Mouse (Mus musculus) liver, embryonic 11.5 days (tissue): ENCODE measurements around the gene Il13. TPM values are rescaled to one million over a fixed set of nuclear protein-coding genes. Genes with fewer than 3 reads are reported as not detected.
A peak's percentile ranks its signal among the peaks of the same experiment; 100 is the strongest.

ENCODE experiments used
- ATAC-seq: fragments of 200-750 bp; cut with Nextera tagmentation; replicated peaks from 2 replicates; pipeline ENCODE4 v1.8.0; 2017; ENCODE audit warnings: moderate number of reproducible peaks, mild to moderate bottlenecking, moderate TSS enrichment, moderate library complexity; ENCODE audit not compliant: low FRiP score
- DNase-seq: peaks from one replicate; pipeline ENCODE4 v3.0.0-alpha.2; 2017; ENCODE audit warnings: low spot score
- H3K27ac ChIP-seq: fragments of 300-500 bp; sonication (generic); 2 replicates; pipeline ENCODE4 v1.5.1; 2014; ENCODE audit warnings: mild to moderate bottlenecking, low read depth, low read length, control low read depth
- H3K27me3 ChIP-seq: fragments of 300-500 bp; sonication (generic); replicated peaks from 2 replicates; pipeline ENCODE4 v1.6.1; 2014; ENCODE audit warnings: low read length, mixed read lengths; ENCODE audit not compliant: control insufficient read depth, insufficient read depth
- H3K36me3 ChIP-seq: fragments of 300-500 bp; sonication (generic); 2 replicates; pipeline ENCODE4 v1.6.1; 2014; ENCODE audit warnings: mild to moderate bottlenecking, low read length, moderate library complexity, mixed read lengths; ENCODE audit not compliant: control insufficient read depth, insufficient read depth
- H3K4me1 ChIP-seq: fragments of 300-500 bp; sonication (generic); replicated peaks from 2 replicates; pipeline ENCODE4 v1.6.1; 2014; ENCODE audit warnings: low read length, mixed read lengths; ENCODE audit not compliant: control insufficient read depth, insufficient read depth
- H3K4me2 ChIP-seq: fragments of 300-500 bp; sonication (generic); 2 replicates; pipeline ENCODE4 v1.6.1; 2014; ENCODE audit warnings: mild to moderate bottlenecking, control low read depth, moderate library complexity
- H3K4me3 ChIP-seq: fragments of 300-500 bp; sonication (generic); 2 replicates; pipeline ENCODE4 v1.5.1; 2014; ENCODE audit warnings: low read depth, low read length, control low read depth
- H3K9ac ChIP-seq: fragments of 300-500 bp; sonication (generic); 2 replicates; pipeline ENCODE4 v1.6.1; 2014; ENCODE audit warnings: low read depth, low read length, control low read depth
- H3K9me3 ChIP-seq: fragments of 300-500 bp; sonication (generic); 2 replicates; pipeline ENCODE4 v1.6.1; 2016; ENCODE audit warnings: low read length, inconsistent platforms, mixed read lengths; ENCODE audit not compliant: control insufficient read depth
- WGBS: fragments of 180-500 bp; shearing (Covaris S2); extraction: QIAGEN DNeasy Blood & Tissue Kit; methylation state at CpG from one replicate; pipeline ENCODE4 v1.1.7; 2014; 5-methylcytosine and 5-hydroxymethylcytosine counted together
- polyA plus RNA-seq: library from polyadenylated mRNA; unstranded; fragments of >200 nt; fragmentation: Nextera tagmentation; extraction: Ambion mirVana; gene quantifications from 2 replicates; pipeline ENCODE4 v1.2.1, GENCODE M21; 2014

The Il13 gene
- polyA plus RNA-seq, 1 experiment from 2014 or later = not detected

GRCm38 (mm10) chr11:53623573-53623972 is 10.9 kb downstream of the Il13 start:
- DNase-seq (no peak), ATAC-seq (no peak)
- no peaks in the 10 kb centered on the region for H3K27me3 ChIP-seq
- peaks cover 46% of the 10 kb centered on the region for H3K4me1 ChIP-seq
- H3K9ac ChIP-seq = no peak overlapping the region
- WGBS = 73% methylated on average over 9 of the region's 9 CpGs
- H3K4me3 ChIP-seq = no peak overlapping the region
- H3K4me2 ChIP-seq = no peak overlapping the region
- H3K27ac ChIP-seq = no peak overlapping the region
- H3K9me3 ChIP-seq = 0 out of 2 replicates have a peak, but pooled peaks cover 2% of the 10 kb centered on the region
- no peaks in the 10 kb centered on the region for H3K36me3 ChIP-seq

- H3K36me3 ChIP-seq = no peaks in the 10 kb centered on the region
- no peak overlapping the region for H3K4me3 ChIP-seq
- H3K4me2 ChIP-seq = no peak overlapping the region
- 63% methylated on average over 6 of the region's 6 CpGs for WGBS
- H3K27me3 ChIP-seq = no peaks in the 10 kb centered on the region
- peaks cover 51% of the 10 kb centered on the region for H3K4me1 ChIP-seq
- 0 out of 2 replicates have a peak, but pooled peaks cover 2% of the 10 kb centered on the region for H3K9me3 ChIP-seq
- DNase-seq = no peak
- ATAC-seq = no peak
- H3K9ac ChIP-seq = no peak overlapping the region
- H3K27ac ChIP-seq = no peak overlapping the region; the same call in 1 of the 2 replicates
Observed at GRCm38 (mm10) chr11:53622440-53622806, 12.1 kb downstream of the Il13 start.

GRCm38 (mm10) chr11:53621582-53622439 is 12.7 kb downstream of the Il13 start:
- Histone ChIP-seq H3K4me3 (no peak overlapping the region), H3K9me3 (0 out of 2 replicates have a peak, but pooled peaks cover 2% of the 10 kb centered on the region), H3K27me3 (no peaks in the 10 kb centered on the region), H3K4me2 (no peak overlapping the region), H3K4me1 (peaks cover 52% of the 10 kb centered on the region), H3K27ac (no peak overlapping the region), H3K9ac (no peak overlapping the region), H3K36me3 (no peaks in the 10 kb centered on the region)
- ATAC-seq (no peak), DNase-seq (no peak)
- 73% methylated on average over 11 of the region's 11 CpGs for WGBS

- no peak overlapping the region for H3K27ac ChIP-seq
- H3K9me3 ChIP-seq = 0 out of 2 replicates have a peak, but pooled peaks cover 2% of the 10 kb centered on the region
- no peak for ATAC-seq
- no peaks in the 10 kb centered on the region for H3K36me3 ChIP-seq
- H3K4me2 ChIP-seq = no peak overlapping the region
- H3K27me3 ChIP-seq = no peaks in the 10 kb centered on the region
- no peak for DNase-seq
- WGBS = 61% methylated on average over 4 of the region's 4 CpGs
- H3K9ac ChIP-seq = no peak overlapping the region
- H3K4me3 ChIP-seq = no peak overlapping the region
- H3K4me1 ChIP-seq = peaks cover 59% of the 10 kb centered on the region
Observed at GRCm38 (mm10) chr11:53620094-53620493, 14.4 kb downstream of the Il13 start.

- WGBS = 47% methylated on average over 6 of the region's 6 CpGs
- Histone ChIP-seq H3K4me1 (peaks cover 56% of the 10 kb centered on the region), H3K4me2 (no peak overlapping the region), H3K9ac (no peak overlapping the region), H3K36me3 (no peaks in the 10 kb centered on the region), H3K4me3 (no peak overlapping the region), H3K9me3 (0 out of 2 replicates have a peak, but pooled peaks cover 2% of the 10 kb centered on the region), H3K27me3 (no peaks in the 10 kb centered on the region), H3K27ac (no peak overlapping the region; the same call in 1 of the 2 replicates)
- peak; percentile 79 for ATAC-seq
- no peak for DNase-seq
Observed at GRCm38 (mm10) chr11:53619428-53619827, 15.1 kb downstream of the Il13 start.

GRCm38 (mm10) chr11:53618619-53619198 is 15.8 kb downstream of the Il13 start, which contains the start of gene Il4:
TSS of gene Il4 (minus strand) at chr11:53618669.
- DNase-seq = no peak
- Histone ChIP-seq H3K4me1 (peaks cover 58% of the 10 kb centered on the region), H3K27me3 (no peaks in the 10 kb centered on the region), H3K4me2 (peak within 1 kb of the TSS; percentile 54), H3K36me3 (no peaks in the 10 kb centered on the region), H3K4me3 (no peak within 1 kb of the TSS), H3K9me3 (no peaks in the 10 kb centered on the region), H3K9ac (no peak within 1 kb of the TSS), H3K27ac (peak within 1 kb of the TSS; percentile 58; the same call in 1 of the 2 replicates)
- WGBS = 58% methylated on average over 7 of the region's 7 CpGs
- ATAC-seq = no peak

- Histone ChIP-seq H3K27ac (peak overlapping the region; percentile 58; the same call in 1 of the 2 replicates), H3K4me2 (peak overlapping the region; percentile 54), H3K9ac (no peak overlapping the region), H3K9me3 (no peaks in the 10 kb centered on the region), H3K4me1 (peaks cover 58% of the 10 kb centered on the region), H3K27me3 (no peaks in the 10 kb centered on the region), H3K4me3 (no peak overlapping the region), H3K36me3 (no peaks in the 10 kb centered on the region)
- no peak for DNase-seq
- 51% methylated on average over 4 of the region's 4 CpGs for WGBS
- ATAC-seq = no peak
Observed at GRCm38 (mm10) chr11:53617562-53618109, 16.9 kb downstream of the Il13 start.

GRCm38 (mm10) chr11:53616748-53617558 is 17.5 kb downstream of the Il13 start:
- H3K36me3 ChIP-seq = no peaks in the 10 kb centered on the region
- peak overlapping the region; percentile 54 for H3K4me2 ChIP-seq
- no peak for DNase-seq
- H3K9ac ChIP-seq = peak overlapping the region; percentile 40
- no peaks in the 10 kb centered on the region for H3K9me3 ChIP-seq
- H3K27ac ChIP-seq = peak overlapping the region; percentile 58
- 0 out of 2 replicates have a peak, but pooled peaks have one; percentile 37 for ATAC-seq
- H3K27me3 ChIP-seq = no peaks in the 10 kb centered on the region
- WGBS = 64% methylated on average over 8 of the region's 8 CpGs
- H3K4me1 ChIP-seq = peaks cover 53% of the 10 kb centered on the region
- H3K4me3 ChIP-seq = peak overlapping the region; percentile 17
